Comparison of ENCODE assay signal across 11 mouse cellular contexts in the genomic region with DNA sequence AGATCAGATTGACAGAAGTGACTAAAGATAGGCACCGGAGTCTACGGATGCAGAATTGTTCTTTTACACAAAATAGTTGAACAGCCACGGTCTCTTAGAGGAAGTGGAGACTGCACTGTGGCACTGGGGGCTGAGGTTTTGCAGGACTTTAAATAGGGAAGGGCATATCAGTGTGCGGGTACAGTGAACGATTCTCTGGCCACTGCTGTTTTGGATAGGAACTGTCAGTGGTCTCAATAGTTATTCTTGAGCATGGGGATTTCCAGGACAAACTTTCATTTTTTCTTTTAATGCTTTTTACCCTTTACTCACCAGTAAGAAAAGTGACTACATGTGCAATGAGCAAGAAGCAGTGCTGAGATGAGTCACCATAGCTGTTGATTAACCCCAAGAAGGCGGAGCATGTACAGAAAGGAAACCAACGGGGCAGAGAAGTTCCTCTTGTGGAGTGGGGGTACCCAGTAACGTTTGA. TPM values are rescaled to one million over a fixed set of nuclear protein-coding genes. Genes with fewer than 3 reads are reported as not detected.
DNase-seq lines count a peak whose midpoint lies in the region; ATAC-seq and TF ChIP-seq lines count a peak whose summit lies in the region.
"Had no signal": no experiment of that assay in that cellular context is flagged by ENCODE, and none has a peak within 500 bp of the region (broad histone marks: within the 10 kb centered on the region; RNA-seq: fewer than 3 reads in every experiment).

No protein-coding gene starts in this region.

- peak; percentile 3 to 4 for DNase-seq in kidney, postnatal 36 days
- DNase-seq in kidney, postnatal 4 days: no peak
- peak; percentile 96 for DNase-seq in MEL (ENCODE audit: low read depth, low spot score)
- DNase-seq in liver, adult 2 months (ENCODE audit: extremely low read depth, low read depth, low spot score): peak; percentile 53
- peak; percentile 41 for DNase-seq in naive thymus-derived CD4-positive, alpha-beta T cell, adult 2 months (ENCODE audit: low read depth)
- no peak for DNase-seq in midbrain, embryonic 14.5 days
- DNase-seq in ovary, postnatal 10 days (ENCODE audit: low spot score): no peak
- DNase-seq: cerebellum, postnatal 36 days had no signal

- no peaks in the 10 kb centered on the region for H3K79me2 ChIP-seq in MEL (ENCODE audit: control insufficient read depth, insufficient read depth, low read length, poor library complexity)
- H3K79me2 ChIP-seq in liver, adult 2 months (ENCODE audit: control insufficient read depth, insufficient read depth, low read length): no peaks in the 10 kb centered on the region

- H3K4me3 ChIP-seq in MEL (ENCODE audit: control insufficient read depth in 1 of 2, insufficient read depth in 1 of 2, low read depth in 2 of 2, low read length in 2 of 2): peak overlapping the region; percentile 46 to 71
- no peak overlapping the region for H3K4me3 ChIP-seq in liver, adult 2 months (ENCODE audit: insufficient read depth, low read depth, low read length)
- no peak overlapping the region for H3K4me3 ChIP-seq in midbrain, embryonic 14.5 days (replicated peaks; ENCODE audit: low read depth, low read length)
- no peak overlapping the region for H3K4me3 ChIP-seq in hindbrain, embryonic 16.5 days (ENCODE audit: low read length)
- H3K4me3 ChIP-seq: midbrain, embryonic 10.5 days had no signal

- peaks cover 4 to 17% of the 10 kb centered on the region in 2 experiments for H3K4me1 ChIP-seq in MEL (ENCODE audit: control insufficient read depth in 1 of 2, insufficient read depth in 2 of 2, low read length in 2 of 2)
- no peaks in the 10 kb centered on the region for H3K4me1 ChIP-seq in liver, adult 2 months (ENCODE audit: control insufficient read depth, insufficient read depth, low read length)
- no peaks in the 10 kb centered on the region for H3K4me1 ChIP-seq in midbrain, embryonic 14.5 days (ENCODE audit: control insufficient read depth, insufficient read depth, low read length)
- H3K4me1 ChIP-seq in hindbrain, embryonic 16.5 days (ENCODE audit: control insufficient read depth, insufficient read depth, low read depth, low read length): no peaks in the 10 kb centered on the region
- H3K4me1 ChIP-seq: midbrain, embryonic 10.5 days had no signal

- peak overlapping the region; percentile 28 for H3K9ac ChIP-seq in MEL (ENCODE audit: control insufficient read depth, low read depth, low read length, poor library complexity, severe bottlenecking)
- H3K9ac ChIP-seq in liver, adult 2 months (ENCODE audit: low read depth, low read length): no peak overlapping the region
- H3K9ac ChIP-seq in midbrain, embryonic 14.5 days (replicated peaks; ENCODE audit: low read length): no peak overlapping the region
- H3K9ac ChIP-seq in hindbrain, embryonic 16.5 days (ENCODE audit: low read depth, low read length): no peak overlapping the region

- H3K4me2 ChIP-seq in midbrain, embryonic 14.5 days (ENCODE audit: low read length): no peak overlapping the region
- no peak overlapping the region for H3K4me2 ChIP-seq in hindbrain, embryonic 16.5 days (ENCODE audit: low read length)

- no peak for TF ChIP-seq CTCF in MEL (IDR thresholded peaks at IDR 0.05 in 2 of 3, conservative IDR thresholded peaks at IDR 0.05 in 1 of 3; ENCODE audit: control insufficient read depth in 1 of 3, insufficient read depth in 1 of 3, low read depth in 2 of 3, low read length in 3 of 3, poor library complexity in 1 of 3, severe bottlenecking in 1 of 3)
- no peak for TF ChIP-seq CTCF in liver, adult 2 months (IDR thresholded peaks at IDR 0.05; ENCODE audit: low read depth, low read length)

- H3K27ac ChIP-seq in MEL (ENCODE audit: control insufficient read depth, low read depth, low read length): peak overlapping the region; percentile 45
- H3K27ac ChIP-seq in liver, adult 2 months (replicated peaks; ENCODE audit: insufficient read depth, low read depth, low read length): no peak overlapping the region
- no peak overlapping the region for H3K27ac ChIP-seq in midbrain, embryonic 14.5 days (replicated peaks; ENCODE audit: low read depth, low read length)
- no peak overlapping the region for H3K27ac ChIP-seq in hindbrain, embryonic 16.5 days (ENCODE audit: low read depth, low read length)
- H3K27ac ChIP-seq: kidney, postnatal 0 days; midbrain, embryonic 10.5 days had no signal

- H3K27me3 ChIP-seq in MEL (ENCODE audit: control insufficient read depth in 1 of 2, insufficient read depth in 2 of 2, low read length in 2 of 2): no peaks in the 10 kb centered on the region
- H3K27me3 ChIP-seq in liver, adult 2 months (ENCODE audit: control insufficient read depth, insufficient read depth, low read length): no peaks in the 10 kb centered on the region
- H3K27me3 ChIP-seq in midbrain, embryonic 14.5 days (ENCODE audit: control insufficient read depth, insufficient read depth, low read length): no peaks in the 10 kb centered on the region
- no peaks in the 10 kb centered on the region for H3K27me3 ChIP-seq in hindbrain, embryonic 16.5 days (replicated peaks; ENCODE audit: control insufficient read depth, insufficient read depth, low read length)

- no peak for ATAC-seq in midbrain, embryonic 14.5 days (ENCODE audit: low FRiP score, low TSS enrichment)
- no peak for ATAC-seq in hindbrain, embryonic 16.5 days

- H3K9me3 ChIP-seq in MEL (replicated peaks; ENCODE audit: insufficient read depth, low read length): no peaks in the 10 kb centered on the region
- peaks cover 8% of the 10 kb centered on the region for H3K9me3 ChIP-seq in midbrain, embryonic 14.5 days (ENCODE audit: control insufficient read depth, low read length)
- no peaks in the 10 kb centered on the region for H3K9me3 ChIP-seq in hindbrain, embryonic 16.5 days (ENCODE audit: control insufficient read depth, low read length)
- H3K9me3 ChIP-seq: midbrain, embryonic 10.5 days had no signal

- TF ChIP-seq POLR2A in MEL (IDR thresholded peaks at IDR 0.05; ENCODE audit: control insufficient read depth in 1 of 2, insufficient read depth in 1 of 2, low read depth in 1 of 2, low read length in 2 of 2, poor library complexity in 1 of 2): peak in 1 of 2 experiments; percentile 52; a peak in 2 of 4 replicates
- TF ChIP-seq POLR2A in liver, adult 2 months (IDR thresholded peaks at IDR 0.05; ENCODE audit: extremely low read depth, insufficient read depth, low read length): no peak

- no peak for TF ChIP-seq RAD21 in MEL (IDR thresholded peaks at IDR 0.05; ENCODE audit: low read depth, low read length)

- 61% methylated on average over 8 of the region's 8 CpGs for WGBS in liver, adult 2 months
- WGBS in midbrain, embryonic 14.5 days: 79% methylated on average over 8 of the region's 8 CpGs
- 77% methylated on average over 8 of the region's 8 CpGs for WGBS in hindbrain, embryonic 16.5 days

- peaks cover 0 to 9% of the 10 kb centered on the region in 2 experiments; a peak in 2 of 4 replicates for H3K36me3 ChIP-seq in MEL (ENCODE audit: control insufficient read depth in 1 of 2, insufficient read depth in 2 of 2, low read length in 2 of 2)
- no peaks in the 10 kb centered on the region for H3K36me3 ChIP-seq in liver, adult 2 months (ENCODE audit: control insufficient read depth, insufficient read depth, low read length)
- no peaks in the 10 kb centered on the region for H3K36me3 ChIP-seq in midbrain, embryonic 14.5 days (ENCODE audit: control insufficient read depth, insufficient read depth, low read length)
- H3K36me3 ChIP-seq in hindbrain, embryonic 16.5 days (ENCODE audit: control insufficient read depth, insufficient read depth, low read length): no peaks in the 10 kb centered on the region
- H3K36me3 ChIP-seq: midbrain, embryonic 10.5 days had no signal

- peak; percentile 36 to 45; a peak in 2 of 4 replicates for TF ChIP-seq EP300 in MEL (IDR thresholded peaks at IDR 0.05; ENCODE audit: low read depth in 1 of 2, low read length in 2 of 2)

TF ChIP-seq in MEL, 35 proteins besides CTCF, POLR2A, EP300 and RAD21:
- TF ChIP-seq MYC (IDR thresholded peaks at IDR 0.05; ENCODE audit: low read depth, low read length) (peak; percentile 81), ZC3H11A (IDR thresholded peaks at IDR 0.05; ENCODE audit: low read depth, low read length) (no peak), POLR2AphosphoS5 (IDR thresholded peaks at IDR 0.05; ENCODE audit: borderline replicate concordance, low read depth, low read length) (no peak), ETS1 (IDR thresholded peaks at IDR 0.05; ENCODE audit: low read depth, low read length) (0 out of 2 replicates have a peak, but pooled peaks have one; percentile 17), JUND (IDR thresholded peaks at IDR 0.05; ENCODE audit: low read depth, low read length) (peak; percentile 86), MAX (IDR thresholded peaks at IDR 0.05; ENCODE audit: low read length) (peak; percentile 58), HCFC1 (IDR thresholded peaks at IDR 0.05; ENCODE audit: low read depth, low read length) (no peak), MXI1 (IDR thresholded peaks at IDR 0.05; ENCODE audit: low read depth, low read length) (peak; percentile 84), KAT2A (conservative IDR thresholded peaks at IDR 0.05; ENCODE audit: low read depth, low read length) (no peak), TBP (IDR thresholded peaks at IDR 0.05; ENCODE audit: low read depth, low read length) (peak; percentile 75; the same call in 1 of the 2 replicates)

RNA-seq across cellular contexts. Expression of a gene that starts 46.6 kb away (rescaled TPM):
- total RNA-seq in MEL (2012; rRNA removed): 19.6 and 21.2 TPM in 2 replicates
- 10 to 100 TPM in 1 of 2 experiments, not detected in 1; 20.6 TPM for polyA plus RNA-seq in MEL (2012; ENCODE audit: insufficient read depth in 1 of 2, insufficient read length in 2 of 2, low read depth in 1 of 2, low replicate concordance in 2 of 2, missing spikeins in 1 of 2)
- total RNA-seq in liver, adult 2 months (2014; rRNA removed): 5.3 and 6.3 TPM in 2 replicates
- polyA plus RNA-seq in liver, adult 2 months (2012; rRNA removed): 1.2 and 1.3 TPM in 2 replicates
- polyA plus RNA-seq in midbrain, embryonic 14.5 days (2014; fragmentation: Nextera tagmentation; extraction: Ambion mirVana): 1.6 and 5.2 TPM in 2 replicates
- polyA plus RNA-seq in hindbrain, embryonic 16.5 days (2015; fragmentation: Nextera tagmentation; extraction: Ambion mirVana): 3.5 and 3.9 TPM in 2 replicates

RNA-seq across cellular contexts. Expression of a gene that starts 47.3 kb away (rescaled TPM):
- total RNA-seq in MEL (2012; rRNA removed): not detected in 2 replicates
- polyA plus RNA-seq in MEL (2012; ENCODE audit: insufficient read depth in 1 of 2, insufficient read length in 2 of 2, low read depth in 1 of 2, low replicate concordance in 2 of 2, missing spikeins in 1 of 2): not detected
- not detected in 2 replicates for total RNA-seq in liver, adult 2 months (2014; rRNA removed)
- polyA plus RNA-seq in liver, adult 2 months (2012; rRNA removed): not detected in 2 replicates
- not detected in 2 replicates for polyA plus RNA-seq in midbrain, embryonic 14.5 days (2014; fragmentation: Nextera tagmentation; extraction: Ambion mirVana)
- not detected in 2 replicates for polyA plus RNA-seq in hindbrain, embryonic 16.5 days (2015; fragmentation: Nextera tagmentation; extraction: Ambion mirVana)

Comparison
In these comparisons a context has a peak if more than half of its experiments do, and no peak if none do; other contexts are left out.
1. DNase-seq: peak in kidney, postnatal 36 days (2 of 2), MEL (single experiment), liver, adult 2 months (single experiment) and naive thymus-derived CD4-positive, alpha-beta T cell, adult 2 months (single experiment); none in kidney, postnatal 4 days (0 of 2), midbrain, embryonic 14.5 days (single experiment) and ovary, postnatal 10 days (single experiment).
2. H3K4me3 ChIP-seq: peak in MEL (2 of 2); none in liver, adult 2 months (single experiment), midbrain, embryonic 14.5 days (single experiment) and hindbrain, embryonic 16.5 days (single experiment).